Mouse (Mus musculus) midbrain, embryonic 10.5 days (tissue): Measurements from ENCODE around the gene Ppl. TPM values are rescaled to one million over a fixed set of nuclear protein-coding genes. Genes with fewer than 3 reads are reported as not detected.

Experiments used
- DNase-seq: peaks from one replicate; pipeline ENCODE4 v3.0.0-alpha.2; 2017; ENCODE audit warnings: low spot score
- H3K27ac ChIP-seq: fragments of 300-500 bp; sonication (generic); replicated peaks from 2 replicates; pipeline ENCODE4 v1.5.1; 2016; ENCODE audit warnings: mild to moderate bottlenecking
- H3K27me3 ChIP-seq: fragments of 300-500 bp; sonication (generic); 2 replicates; pipeline ENCODE4 v1.6.1; 2016; ENCODE audit warnings: low read depth, mild to moderate bottlenecking; ENCODE audit not compliant: poor library complexity, severe bottlenecking
- H3K36me3 ChIP-seq: fragments of 300-500 bp; sonication (generic); 2 replicates; pipeline ENCODE4 v1.6.1; 2016; ENCODE audit warnings: mild to moderate bottlenecking, moderate library complexity
- H3K4me1 ChIP-seq: fragments of 300-500 bp; sonication (generic); 2 replicates; pipeline ENCODE4 v1.6.1; 2016
- H3K4me3 ChIP-seq: fragments of 300-500 bp; sonication (generic); 2 replicates; pipeline ENCODE4 v1.5.1; 2016; ENCODE audit warnings: mild to moderate bottlenecking, moderate library complexity
- H3K9me3 ChIP-seq: fragments of 300-500 bp; sonication (generic); replicated peaks from 2 replicates; pipeline ENCODE4 v1.6.1; 2016; ENCODE audit warnings: mild to moderate bottlenecking
- WGBS: fragments of 180-500 bp; shearing (Covaris S2); methylation state at CpG from one replicate; pipeline ENCODE4 v1.1.7; 2016; 5-methylcytosine and 5-hydroxymethylcytosine counted together
- polyA plus RNA-seq: library from polyadenylated mRNA; unstranded; fragments of >200 nt; fragmentation: Nextera tagmentation; extraction: Ambion mirVana; gene quantifications from 2 replicates; pipeline ENCODE4 v1.2.1, GENCODE M21; 2016

The Ppl gene
- polyA plus RNA-seq, 1 experiment from 2014 or later = 0.68 TPM

DNA sequence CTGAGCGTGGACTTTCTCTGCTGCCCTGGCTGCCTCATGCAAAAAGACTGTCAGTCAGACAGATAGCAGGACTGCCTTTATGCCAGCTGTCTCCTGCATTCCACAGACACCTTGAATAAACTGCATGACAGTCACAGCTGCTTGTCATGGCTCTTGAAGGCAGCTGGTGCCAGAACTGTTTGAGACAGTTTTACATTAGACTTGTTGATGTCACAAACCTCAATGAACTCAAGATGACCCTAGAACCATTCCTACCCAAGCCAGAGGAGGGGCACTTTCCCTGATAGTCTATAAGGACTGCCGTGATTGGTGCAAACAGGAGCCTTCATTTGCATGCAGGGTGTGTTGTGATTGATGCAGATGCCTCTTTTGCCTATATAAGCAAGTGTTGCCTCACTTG, 18.6 kb downstream of the Ppl start:
- Histone ChIP-seq H3K27ac (no peak overlapping the region), H3K9me3 (no peaks in the 10 kb centered on the region), H3K4me3 (no peak overlapping the region), H3K27me3 (no peaks in the 10 kb centered on the region), H3K4me1 (no peaks in the 10 kb centered on the region), H3K36me3 (no peaks in the 10 kb centered on the region)
- DNase-seq = no peak
- 76% methylated on average over 2 of the region's 2 CpGs for WGBS

DNA sequence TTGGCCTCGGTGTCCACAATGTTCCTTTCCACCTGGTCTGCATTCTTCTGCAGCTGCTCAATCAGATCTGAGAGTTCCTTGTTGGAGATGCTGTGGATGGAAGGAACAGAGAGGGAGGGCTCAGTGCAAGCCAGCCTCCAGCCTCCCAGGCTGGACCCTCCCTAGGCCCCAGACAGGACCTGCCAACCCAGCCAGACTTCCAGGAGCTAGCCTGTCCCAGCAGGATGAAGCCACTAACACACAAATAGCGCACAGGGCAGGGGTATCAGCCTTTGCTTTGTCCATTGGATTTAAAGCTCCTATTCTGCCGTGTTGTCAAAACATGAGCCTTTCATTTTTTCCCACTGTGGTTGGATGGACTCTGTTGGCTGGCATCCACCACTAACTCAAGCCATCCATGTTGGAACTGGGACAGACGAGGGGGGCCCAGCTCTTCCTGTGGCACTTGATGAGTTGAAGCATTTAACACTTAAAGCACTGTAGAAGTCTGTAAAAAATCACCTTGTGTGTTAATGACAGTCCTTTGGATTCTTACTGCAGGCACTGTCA, 19.1 kb downstream of the Ppl start:
- no peaks in the 10 kb centered on the region for H3K4me1 ChIP-seq
- no peak overlapping the region for H3K27ac ChIP-seq
- 80% methylated on average over 4 of the region's 4 CpGs for WGBS
- H3K36me3 ChIP-seq = no peaks in the 10 kb centered on the region
- DNase-seq = no peak
- H3K4me3 ChIP-seq = no peak overlapping the region
- no peaks in the 10 kb centered on the region for H3K9me3 ChIP-seq
- H3K27me3 ChIP-seq = no peaks in the 10 kb centered on the region

DNA sequence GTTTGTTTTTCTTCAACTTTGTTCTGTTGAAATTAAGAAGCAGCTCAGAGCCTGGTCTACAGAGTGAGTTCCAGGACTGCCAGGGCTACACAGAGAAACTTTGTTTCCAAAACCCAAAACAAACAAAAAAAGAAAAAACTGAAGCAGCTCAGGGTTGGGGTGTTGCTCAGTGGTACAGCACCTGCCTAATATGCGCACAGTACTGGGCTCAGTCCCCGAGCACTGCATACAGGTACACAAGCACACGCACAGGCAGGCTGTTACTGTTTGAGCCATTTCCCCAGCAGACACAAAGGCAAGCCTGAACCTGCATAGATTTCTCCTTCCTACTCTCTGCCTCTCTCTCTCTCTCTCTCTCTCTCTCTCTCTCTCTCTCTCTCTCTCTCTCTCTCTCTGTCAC, 21.2 kb downstream of the Ppl start:
- WGBS = 85% methylated on average over 3 of the region's 3 CpGs
- H3K36me3 ChIP-seq = no peaks in the 10 kb centered on the region
- H3K27me3 ChIP-seq = no peaks in the 10 kb centered on the region
- no peak overlapping the region for H3K4me3 ChIP-seq
- H3K27ac ChIP-seq = no peak overlapping the region
- no peak for DNase-seq
- no peaks in the 10 kb centered on the region for H3K9me3 ChIP-seq
- H3K4me1 ChIP-seq = no peaks in the 10 kb centered on the region

DNA sequence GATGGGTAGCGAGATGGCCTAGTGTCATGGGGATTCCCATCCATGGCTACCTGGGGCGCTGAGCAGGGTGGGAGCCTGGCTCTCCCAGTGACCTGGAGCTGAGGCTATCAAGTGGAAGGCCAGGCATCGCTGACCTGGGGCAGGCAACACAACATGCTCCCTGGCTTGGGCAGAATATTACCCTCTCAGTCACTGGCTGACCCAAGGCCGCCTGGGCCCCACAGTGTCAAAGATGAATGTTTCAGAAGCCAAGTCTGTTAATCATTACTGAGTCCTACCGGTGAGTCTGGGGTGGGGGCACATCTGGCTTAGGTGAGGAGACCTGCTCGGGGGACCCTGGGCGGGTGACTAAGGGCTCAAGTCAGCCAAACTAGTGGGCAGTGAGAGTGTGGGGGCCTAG, 22.3 kb downstream of the Ppl start:
- Histone ChIP-seq H3K9me3 (no peaks in the 10 kb centered on the region), H3K36me3 (no peaks in the 10 kb centered on the region), H3K27ac (no peak overlapping the region), H3K4me1 (no peaks in the 10 kb centered on the region), H3K27me3 (no peaks in the 10 kb centered on the region), H3K4me3 (no peak overlapping the region)
- WGBS = 88% methylated on average over 7 of the region's 7 CpGs
- DNase-seq = no peak

GRCm38 (mm10) chr16:5101000-5101399, 31.2 kb downstream of the Ppl start:
- no peaks in the 10 kb centered on the region for H3K36me3 ChIP-seq
- WGBS = 81% methylated on average over 6 of the region's 6 CpGs
- no peak for DNase-seq
- H3K27ac ChIP-seq = no peak overlapping the region
- no peaks in the 10 kb centered on the region for H3K9me3 ChIP-seq
- no peaks in the 10 kb centered on the region for H3K27me3 ChIP-seq
- H3K4me1 ChIP-seq = no peaks in the 10 kb centered on the region
- no peak overlapping the region for H3K4me3 ChIP-seq

GRCm38 (mm10) chr16:5096504-5096903, 35.7 kb downstream of the Ppl start:
- H3K36me3 ChIP-seq = no peaks in the 10 kb centered on the region
- no peak for DNase-seq
- WGBS = 84% methylated on average over 8 of the region's 8 CpGs

DNA sequence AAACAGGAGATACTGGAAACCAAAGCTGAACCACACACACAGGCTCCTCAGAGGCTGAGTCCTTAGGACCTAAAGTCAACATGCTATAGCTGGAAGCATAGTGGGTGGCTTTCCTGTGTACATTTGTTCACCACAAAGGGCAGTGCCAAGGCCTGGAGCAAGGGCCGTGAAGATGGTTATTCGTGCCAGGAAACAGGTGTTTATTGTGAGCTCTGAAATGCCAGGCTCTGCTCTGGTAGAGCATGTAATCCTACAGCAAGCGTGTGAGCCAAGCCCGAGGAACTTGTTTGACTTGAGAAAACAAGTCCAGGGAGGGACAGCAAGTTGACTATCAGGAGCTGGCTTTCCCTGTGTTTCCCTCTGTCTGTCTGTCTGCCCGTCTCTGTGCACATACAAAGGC, 38.9 kb downstream of the Ppl start:
- 82% methylated on average over 5 of the region's 5 CpGs for WGBS
- H3K9me3 ChIP-seq = no peaks in the 10 kb centered on the region
- no peaks in the 10 kb centered on the region for H3K27me3 ChIP-seq
- no peak for DNase-seq
- H3K36me3 ChIP-seq = peaks cover 5% of the 10 kb centered on the region; the same call in 1 of the 2 replicates
- no peak overlapping the region for H3K4me3 ChIP-seq
- no peak overlapping the region for H3K27ac ChIP-seq
- no peaks in the 10 kb centered on the region for H3K4me1 ChIP-seq

More at GRCm38 (mm10) chr16:5096504-5096903, 35.7 kb downstream of the Ppl start:
- Histone ChIP-seq H3K27me3 (no peaks in the 10 kb centered on the region), H3K4me1 (no peaks in the 10 kb centered on the region), H3K27ac (no peak overlapping the region), H3K9me3 (no peaks in the 10 kb centered on the region), H3K4me3 (no peak overlapping the region)

DNA sequence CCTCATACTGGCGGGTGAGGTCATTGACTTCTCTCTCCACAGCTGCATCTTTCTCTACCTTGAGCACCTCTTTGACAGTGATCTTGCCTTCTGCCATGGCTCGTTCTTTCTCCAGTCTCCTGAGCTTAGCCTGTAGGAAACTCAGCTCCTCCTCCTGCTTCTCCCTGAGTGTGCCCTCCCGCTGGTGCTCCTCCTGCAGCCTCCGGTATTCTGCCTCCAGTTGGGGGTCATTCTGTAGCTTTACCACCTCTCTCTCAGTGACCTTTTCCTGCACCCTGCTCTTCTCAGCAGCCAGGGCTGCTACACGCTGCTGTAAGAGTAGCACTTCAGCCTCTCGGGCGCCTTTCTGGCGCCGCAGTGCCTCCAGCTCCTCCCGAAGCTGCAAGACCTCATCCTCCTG, 43.2 kb downstream of the Ppl start:
- DNase-seq = no peak
- Histone ChIP-seq H3K27ac (no peak overlapping the region), H3K4me3 (no peak overlapping the region), H3K4me1 (no peaks in the 10 kb centered on the region), H3K27me3 (no peaks in the 10 kb centered on the region), H3K36me3 (peaks cover 48% of the 10 kb centered on the region), H3K9me3 (no peaks in the 10 kb centered on the region)
- 74% methylated on average over 10 of the region's 10 CpGs for WGBS

GRCm38 (mm10) chr16:5086179-5086578, 46.0 kb downstream of the Ppl start:
- no peak for DNase-seq
- Histone ChIP-seq H3K9me3 (no peaks in the 10 kb centered on the region), H3K4me1 (no peaks in the 10 kb centered on the region), H3K27me3 (no peaks in the 10 kb centered on the region), H3K4me3 (no peak overlapping the region), H3K27ac (no peak overlapping the region), H3K36me3 (peaks cover 75% of the 10 kb centered on the region)
- WGBS = 96% methylated on average over 2 of the region's 2 CpGs

DNA sequence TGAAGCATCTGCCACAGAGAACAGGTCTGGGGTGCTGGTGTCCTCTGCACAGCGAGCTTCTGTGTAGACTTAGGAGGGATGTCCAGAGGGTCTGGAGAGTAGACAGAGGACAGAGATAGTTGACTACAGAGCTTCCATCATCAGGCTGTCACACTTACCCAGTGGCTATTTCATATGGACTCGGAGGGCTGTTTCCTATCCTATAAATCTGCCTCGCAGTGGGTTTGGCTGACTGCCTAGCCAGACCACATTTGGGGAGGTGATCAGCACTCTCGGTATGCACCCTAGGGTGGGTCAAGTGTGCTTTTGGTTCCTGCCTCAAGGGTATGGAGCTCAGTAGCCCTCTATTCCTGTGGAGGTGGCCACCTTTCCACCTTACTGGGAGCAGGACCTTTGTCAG, 47.0 kb downstream of the Ppl start:
- H3K27me3 ChIP-seq = no peaks in the 10 kb centered on the region
- H3K4me3 ChIP-seq = no peak overlapping the region
- DNase-seq = no peak
- no peaks in the 10 kb centered on the region for H3K4me1 ChIP-seq
- 96% methylated on average over 4 of the region's 4 CpGs for WGBS
- no peak overlapping the region for H3K27ac ChIP-seq
- H3K36me3 ChIP-seq = peaks cover 79% of the 10 kb centered on the region
- no peaks in the 10 kb centered on the region for H3K9me3 ChIP-seq

DNA sequence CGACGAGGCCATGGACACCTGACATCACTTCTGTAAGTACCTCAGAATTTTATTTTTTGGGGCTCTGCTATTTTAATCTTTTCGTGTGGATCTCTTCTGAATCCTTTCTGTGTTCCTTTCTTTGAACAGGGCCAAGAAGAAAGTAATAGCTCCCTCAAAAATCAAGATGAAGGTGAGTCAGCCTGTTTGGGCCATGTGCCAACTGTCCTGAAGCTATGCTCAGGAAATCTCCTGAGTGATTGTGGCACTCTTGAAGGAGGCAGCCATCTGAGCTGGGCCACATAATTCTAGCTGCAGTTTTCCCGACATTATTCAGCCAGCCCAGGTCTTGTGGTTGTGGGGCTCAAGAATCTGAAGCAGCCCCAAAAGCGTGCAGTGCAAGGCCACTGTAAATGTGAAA, 57.9 kb downstream of the Ppl start:
- Histone ChIP-seq H3K27me3 (no peaks in the 10 kb centered on the region), H3K9me3 (no peaks in the 10 kb centered on the region), H3K27ac (no peak overlapping the region), H3K36me3 (peaks cover 96% of the 10 kb centered on the region), H3K4me3 (no peak overlapping the region), H3K4me1 (no peaks in the 10 kb centered on the region)
- DNase-seq = no peak
- WGBS = 93% methylated on average over 5 of the region's 5 CpGs

DNA sequence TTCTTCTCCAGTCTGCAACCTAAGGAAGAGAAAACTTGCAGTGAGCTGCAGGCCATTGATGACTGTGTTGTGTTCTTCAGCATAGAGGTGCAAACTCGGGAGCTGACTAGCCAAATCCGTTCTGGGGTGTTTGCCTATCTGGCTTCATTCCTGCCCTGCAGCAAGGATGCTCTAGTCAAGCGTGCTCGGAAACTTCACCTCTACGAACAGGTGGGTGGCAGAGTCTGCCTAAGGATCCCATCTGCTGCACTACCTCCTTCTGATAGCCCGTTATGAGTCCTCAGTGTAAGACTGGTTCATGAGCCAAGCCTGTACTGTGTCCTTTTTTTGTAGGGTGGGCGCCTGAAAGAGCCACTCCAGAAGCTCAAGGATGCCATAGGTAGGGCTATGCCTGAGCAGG, 60.2 kb downstream of the Ppl start:
- Histone ChIP-seq H3K4me3 (no peak overlapping the region), H3K36me3 (peaks cover 94% of the 10 kb centered on the region), H3K27me3 (no peaks in the 10 kb centered on the region), H3K4me1 (no peaks in the 10 kb centered on the region), H3K9me3 (no peaks in the 10 kb centered on the region), H3K27ac (no peak overlapping the region)
- 94% methylated on average over 7 of the region's 7 CpGs for WGBS
- DNase-seq = no peak

- WGBS = 94% methylated on average over 3 of the region's 3 CpGs
- H3K36me3 ChIP-seq = peaks cover 94% of the 10 kb centered on the region
Measured at GRCm38 (mm10) chr16:5070321-5070720, 61.9 kb downstream of the Ppl start.

GRCm38 (mm10) chr16:5063472-5063871, 68.7 kb downstream of the Ppl start:
- Histone ChIP-seq H3K27ac (no peak overlapping the region), H3K36me3 (peaks cover 94% of the 10 kb centered on the region), H3K4me3 (no peak overlapping the region), H3K4me1 (no peaks in the 10 kb centered on the region), H3K27me3 (no peaks in the 10 kb centered on the region), H3K9me3 (no peaks in the 10 kb centered on the region)
- DNase-seq = no peak
- 94% methylated on average over 4 of the region's 4 CpGs for WGBS

More at GRCm38 (mm10) chr16:5070321-5070720, 61.9 kb downstream of the Ppl start:
- Histone ChIP-seq H3K9me3 (no peaks in the 10 kb centered on the region), H3K4me3 (no peak overlapping the region), H3K27ac (no peak overlapping the region), H3K27me3 (no peaks in the 10 kb centered on the region), H3K4me1 (no peaks in the 10 kb centered on the region)
- DNase-seq = no peak
